In the genomic region with DNA sequence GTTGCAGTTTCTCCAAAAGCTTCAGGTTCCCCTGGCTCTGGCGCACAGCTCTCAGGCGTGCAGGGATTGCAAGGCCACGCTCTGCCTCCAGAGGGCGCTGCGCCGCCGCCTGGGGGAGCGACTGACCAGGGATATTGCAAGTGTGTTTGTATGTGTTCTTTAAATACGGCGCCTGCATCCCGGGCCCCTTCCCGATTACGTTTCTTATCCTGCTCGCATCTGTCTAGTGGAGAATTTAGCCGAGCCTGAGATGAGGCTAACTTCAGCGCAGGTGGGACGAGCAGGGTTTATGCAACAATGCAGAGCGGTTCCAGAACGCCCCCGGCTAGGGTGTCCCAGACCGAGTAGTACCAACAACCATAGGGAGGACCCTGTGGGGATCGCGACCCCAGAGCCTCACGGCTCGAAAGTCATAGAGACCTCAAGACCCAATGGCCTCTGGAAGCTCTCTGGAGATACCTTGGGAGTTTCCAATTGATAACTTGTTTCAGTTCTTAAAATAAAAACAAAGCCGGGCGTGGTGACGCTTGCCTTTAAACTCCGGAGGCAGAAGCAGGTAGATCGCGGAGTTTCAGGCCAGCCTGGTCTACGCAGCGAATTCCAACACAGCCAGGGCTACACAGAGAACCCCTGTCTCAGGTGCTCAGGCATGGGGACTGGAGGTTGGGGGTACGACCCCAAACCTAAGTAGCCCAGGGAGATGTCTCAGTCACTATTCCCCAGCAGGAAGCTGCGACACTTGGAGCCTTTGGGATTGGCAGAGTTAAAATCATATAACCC, we compare ENCODE assay signal across 8 mouse cellular contexts.
DNase-seq lines count a peak whose midpoint lies in the region; ATAC-seq and TF ChIP-seq lines count a peak whose summit lies in the region.

No protein-coding gene starts in this region.

- H3K27me3 ChIP-seq in ES-Bruce4 (ENCODE audit: control insufficient read depth, insufficient read depth, low read length, poor library complexity, severe bottlenecking), result no peaks in the 10 kb centered on the region
- peaks cover 17% of the 10 kb centered on the region for H3K27me3 ChIP-seq in forebrain, embryonic 12.5 days
- no peaks in the 10 kb centered on the region for H3K27me3 ChIP-seq in heart, postnatal 0 days (ENCODE audit: control insufficient read depth, insufficient read depth, low read length)
- no peaks in the 10 kb centered on the region for H3K27me3 ChIP-seq in neural tube, embryonic 15.5 days (replicated peaks)

- peak overlapping the region; percentile 69 for H3K4me3 ChIP-seq in ES-Bruce4 (ENCODE audit: low read depth, low read length)
- peak overlapping the region; percentile 49 for H3K4me3 ChIP-seq in forebrain, embryonic 12.5 days (replicated peaks)
- H3K4me3 ChIP-seq in heart, postnatal 0 days (ENCODE audit: low read depth, low read length), result peak overlapping the region; percentile 71
- H3K4me3 ChIP-seq in neural tube, embryonic 15.5 days (replicated peaks), result peak overlapping the region; percentile 53

- H3K27ac ChIP-seq in ES-Bruce4 (ENCODE audit: insufficient read depth, low read length), result no peak overlapping the region
- H3K27ac ChIP-seq in forebrain, embryonic 12.5 days, result no peak overlapping the region
- H3K27ac ChIP-seq in heart, postnatal 0 days (ENCODE audit: low read depth), result no peak overlapping the region
- H3K27ac ChIP-seq in neural tube, embryonic 15.5 days (replicated peaks), result no peak overlapping the region

- H3K4me1 ChIP-seq in ES-Bruce4 (ENCODE audit: control insufficient read depth, insufficient read depth, low read length), result no peaks in the 10 kb centered on the region
- H3K4me1 ChIP-seq in forebrain, embryonic 12.5 days, result peaks cover 7% of the 10 kb centered on the region; the same call in 1 of the 2 replicates
- H3K4me1 ChIP-seq in heart, postnatal 0 days (ENCODE audit: control insufficient read depth, insufficient read depth), result peaks cover 7% of the 10 kb centered on the region; the same call in 1 of the 2 replicates
- H3K4me1 ChIP-seq in neural tube, embryonic 15.5 days, result peaks cover 10% of the 10 kb centered on the region

- peak overlapping the region; percentile 70 for H3K4me2 ChIP-seq in forebrain, embryonic 12.5 days
- H3K4me2 ChIP-seq in heart, postnatal 0 days (ENCODE audit: low read depth, low read length), result peak overlapping the region; percentile 98
- peak overlapping the region; percentile 98 for H3K4me2 ChIP-seq in neural tube, embryonic 15.5 days

- peak; percentile 98 for TF ChIP-seq CTCF in ES-Bruce4 (IDR thresholded peaks at IDR 0.05; ENCODE audit: low read depth, low read length)
- peak; percentile 99 for TF ChIP-seq CTCF in heart, postnatal 0 days (IDR thresholded peaks at IDR 0.05; ENCODE audit: low read depth)

- H3K9me3 ChIP-seq in ES-Bruce4 (replicated peaks; ENCODE audit: control insufficient read depth, insufficient read depth, low read length, poor library complexity, severe bottlenecking), result no peaks in the 10 kb centered on the region
- H3K9me3 ChIP-seq in forebrain, embryonic 12.5 days, result no peaks in the 10 kb centered on the region
- no peaks in the 10 kb centered on the region for H3K9me3 ChIP-seq in heart, postnatal 0 days (replicated peaks; ENCODE audit: control insufficient read depth, low read length)
- H3K9me3 ChIP-seq in neural tube, embryonic 15.5 days (replicated peaks), result no peaks in the 10 kb centered on the region

- peak; percentile 85 for ATAC-seq in forebrain, embryonic 12.5 days (ENCODE audit: low FRiP score)
- peak; percentile 77 for ATAC-seq in heart, postnatal 0 days (ENCODE audit: insufficient read depth, low read depth)
- peak; percentile 89 for ATAC-seq in neural tube, embryonic 15.5 days (ENCODE audit: low FRiP score)

- TF ChIP-seq POLR2A in ES-Bruce4 (IDR thresholded peaks at IDR 0.05; ENCODE audit: insufficient read depth, low read length), result no peak

- peak overlapping the region; percentile 56 for H3K9ac ChIP-seq in ES-Bruce4 (ENCODE audit: low read depth, poor library complexity, severe bottlenecking)
- H3K9ac ChIP-seq in forebrain, embryonic 12.5 days, result peak overlapping the region; percentile 61
- H3K9ac ChIP-seq in heart, postnatal 0 days (replicated peaks; ENCODE audit: low read depth, low read length), result peak overlapping the region; percentile 49
- H3K9ac ChIP-seq in neural tube, embryonic 15.5 days (replicated peaks), result peak overlapping the region; percentile 53

- peak; percentile 33; the same call in 1 of the 2 replicates for TF ChIP-seq EP300 in ES-Bruce4 (IDR thresholded peaks at IDR 0.05; ENCODE audit: insufficient read depth, low read depth, low read length)
- no peak for TF ChIP-seq EP300 in heart, postnatal 0 days (IDR thresholded peaks at IDR 0.05; ENCODE audit: low read depth)

- no peaks in the 10 kb centered on the region for H3K36me3 ChIP-seq in ES-Bruce4 (ENCODE audit: control insufficient read depth, insufficient read depth, low read length, poor library complexity, severe bottlenecking)
- H3K36me3 ChIP-seq in forebrain, embryonic 12.5 days (replicated peaks), result no peaks in the 10 kb centered on the region
- H3K36me3 ChIP-seq in heart, postnatal 0 days (replicated peaks; ENCODE audit: control insufficient read depth, insufficient read depth, low read length), result no peaks in the 10 kb centered on the region
- H3K36me3 ChIP-seq in neural tube, embryonic 15.5 days, result no peaks in the 10 kb centered on the region

- peak; percentile 64 for DNase-seq in c-Kit-positive CD71-positive TER-119-positive erythroid progenitor cells, embryonic 14.5 days (ENCODE audit: low spot score)
- DNase-seq in heart, postnatal 0 days (ENCODE audit: low spot score), result peak; percentile 57
- peak; percentile 82 to 95 for DNase-seq in kidney, postnatal 36 days
- DNase-seq in lung, adult 18-20 months, result peak; percentile 75 to 81
- DNase-seq in testis, postnatal 10 days (ENCODE audit: low spot score), result peak; percentile 93

- WGBS in forebrain, embryonic 12.5 days, result under 1% methylated on average over 35 of the region's 35 CpGs
- WGBS in heart, postnatal 0 days, result 1% methylated on average over 35 of the region's 35 CpGs
- WGBS in neural tube, embryonic 15.5 days, result under 1% methylated on average over 35 of the region's 35 CpGs
